Mouse (Mus musculus): ENCODE results near the gene Ezr.
"Not testable (repeated sequence)": the region's sequence is repeated elsewhere in the genome, so short reads cannot be mapped to it uniquely, and the experiment has no call there.

The Ezr gene

GRCm38 (mm10) chr17:6743039-6743575 is 39.5 kb downstream of the Ezr start:
- DNase-seq (ENCODE audit: low spot score) = no peak

- no peak for DNase-seq (ENCODE audit: low spot score)
Measured at GRCm38 (mm10) chr17:6742083-6743038, 40.2 kb downstream of the Ezr start.

- no peak for DNase-seq (ENCODE audit: low spot score)
Measured at GRCm38 (mm10) chr17:6741271-6741670, 41.3 kb downstream of the Ezr start.

- no peak for DNase-seq (ENCODE audit: low spot score)
Measured at GRCm38 (mm10) chr17:6740331-6741170, 42.0 kb downstream of the Ezr start.

GRCm38 (mm10) chr17:6739756-6740155 is 42.8 kb downstream of the Ezr start:
- DNase-seq (ENCODE audit: low spot score) = no peak

- no peak for DNase-seq (ENCODE audit: low spot score)
Measured at GRCm38 (mm10) chr17:6739266-6739665, 43.3 kb downstream of the Ezr start.

- no peak for DNase-seq (ENCODE audit: low spot score)
Measured at GRCm38 (mm10) chr17:6738836-6739235, 43.7 kb downstream of the Ezr start.

- no peak for DNase-seq (ENCODE audit: low spot score)
Measured at GRCm38 (mm10) chr17:6737273-6737997, 45.1 kb downstream of the Ezr start.

GRCm38 (mm10) chr17:6736306-6737272 is 46.0 kb downstream of the Ezr start:
- no peak for DNase-seq (ENCODE audit: low spot score)

GRCm38 (mm10) chr17:6734746-6735441 is 47.7 kb downstream of the Ezr start:
- DNase-seq (ENCODE audit: low spot score) = no peak

- DNase-seq (ENCODE audit: low spot score) = no peak
Measured at GRCm38 (mm10) chr17:6733322-6733875, 49.2 kb downstream of the Ezr start.

GRCm38 (mm10) chr17:6732665-6733064 is 49.9 kb downstream of the Ezr start:
- DNase-seq (ENCODE audit: low spot score) = no peak

GRCm38 (mm10) chr17:6731634-6732033 is 51.0 kb downstream of the Ezr start:
- no peak for DNase-seq (ENCODE audit: low spot score)

GRCm38 (mm10) chr17:6731132-6731531 is 51.5 kb downstream of the Ezr start:
- DNase-seq (ENCODE audit: low spot score) = no peak

GRCm38 (mm10) chr17:6729244-6729742 is 53.3 kb downstream of the Ezr start:
- no peak for DNase-seq (ENCODE audit: low spot score)

GRCm38 (mm10) chr17:6727996-6728610 is 54.5 kb downstream of the Ezr start:
- DNase-seq (ENCODE audit: low spot score) = no peak

GRCm38 (mm10) chr17:6713944-6714343 is 68.6 kb downstream of the Ezr start:
- DNase-seq (ENCODE audit: low spot score) = not testable (repeated sequence)

- not testable (repeated sequence) for DNase-seq (ENCODE audit: low spot score)
Measured at GRCm38 (mm10) chr17:6713483-6713882, 69.1 kb downstream of the Ezr start.

GRCm38 (mm10) chr17:6708194-6708593 is 74.4 kb downstream of the Ezr start:
- not testable (repeated sequence) for DNase-seq (ENCODE audit: low spot score)
